Mouse (Mus musculus): ENCODE results near the gene Itga9. TPM values are rescaled to one million over a fixed set of nuclear protein-coding genes. Genes with fewer than 3 reads are reported as not detected.

Gene Itga9
- polyA plus RNA-seq, 1 experiment from 2014 or later, result 10.3 TPM

GRCm38 (mm10) chr9:118623483-118623882 lies 17.0 kb downstream of the Itga9 start:
- H3K9me3 ChIP-seq (replicated peaks; ENCODE audit: control insufficient read depth, low read length), result no peaks in the 10 kb centered on the region
- no peaks in the 10 kb centered on the region for H3K36me3 ChIP-seq (replicated peaks; ENCODE audit: control insufficient read depth, insufficient read depth, low read depth, low read length)
- ATAC-seq (replicated peaks; ENCODE audit: insufficient number of reproducible peaks, low FRiP score, low TSS enrichment, low read depth) (no peak; the same call in 1 of the 2 replicates), DNase-seq (ENCODE audit: low spot score) (peak; percentile 51)
- WGBS, result 44% methylated on average over 9 of the region's 9 CpGs
- peaks cover 4% of the 10 kb centered on the region; the same call in 1 of the 2 replicates for H3K4me1 ChIP-seq (ENCODE audit: control insufficient read depth, insufficient read depth, low read length)
- H3K4me3 ChIP-seq (ENCODE audit: low read depth, low read length), result no peak overlapping the region
- H3K4me2 ChIP-seq (ENCODE audit: low read depth, low read length), result no peak overlapping the region
- H3K9ac ChIP-seq (replicated peaks; ENCODE audit: low read length), result no peak overlapping the region
- peak overlapping the region; percentile 52 for H3K27ac ChIP-seq (replicated peaks; ENCODE audit: low read depth, low read length)
- no peaks in the 10 kb centered on the region for H3K27me3 ChIP-seq (ENCODE audit: control insufficient read depth, insufficient read depth, low read length)

GRCm38 (mm10) chr9:118624146-118624545 lies 17.7 kb downstream of the Itga9 start:
- H3K27ac ChIP-seq (replicated peaks; ENCODE audit: low read depth, low read length), result peak overlapping the region; percentile 52; the same call in 1 of the 2 replicates
- no peak overlapping the region for H3K9ac ChIP-seq (replicated peaks; ENCODE audit: low read length)
- DNase-seq (ENCODE audit: low spot score), result peak; percentile 85
- no peaks in the 10 kb centered on the region for H3K36me3 ChIP-seq (replicated peaks; ENCODE audit: control insufficient read depth, insufficient read depth, low read depth, low read length)
- peaks cover 4% of the 10 kb centered on the region; the same call in 1 of the 2 replicates for H3K4me1 ChIP-seq (ENCODE audit: control insufficient read depth, insufficient read depth, low read length)
- no peak overlapping the region for H3K4me3 ChIP-seq (ENCODE audit: low read depth, low read length)
- ATAC-seq (replicated peaks; ENCODE audit: insufficient number of reproducible peaks, low FRiP score, low TSS enrichment, low read depth), result peak; percentile 20; the same call in 1 of the 2 replicates
- H3K4me2 ChIP-seq (ENCODE audit: low read depth, low read length), result no peak overlapping the region
- no peaks in the 10 kb centered on the region for H3K27me3 ChIP-seq (ENCODE audit: control insufficient read depth, insufficient read depth, low read length)
- WGBS, result 14% methylated on average over 7 of the region's 7 CpGs
- H3K9me3 ChIP-seq (replicated peaks; ENCODE audit: control insufficient read depth, low read length), result no peaks in the 10 kb centered on the region

- WGBS, result 62% methylated on average over 6 of the region's 6 CpGs
- no peaks in the 10 kb centered on the region for H3K27me3 ChIP-seq (ENCODE audit: control insufficient read depth, insufficient read depth, low read length)
- H3K4me3 ChIP-seq (ENCODE audit: low read depth, low read length), result no peak overlapping the region
- no peak for DNase-seq (ENCODE audit: low spot score)
- ATAC-seq (replicated peaks; ENCODE audit: insufficient number of reproducible peaks, low FRiP score, low TSS enrichment, low read depth), result no peak
- H3K27ac ChIP-seq (replicated peaks; ENCODE audit: low read depth, low read length), result no peak overlapping the region
- H3K9me3 ChIP-seq (replicated peaks; ENCODE audit: control insufficient read depth, low read length), result no peaks in the 10 kb centered on the region
- H3K36me3 ChIP-seq (replicated peaks; ENCODE audit: control insufficient read depth, insufficient read depth, low read depth, low read length), result no peaks in the 10 kb centered on the region
- H3K9ac ChIP-seq (replicated peaks; ENCODE audit: low read length), result no peak overlapping the region
- no peaks in the 10 kb centered on the region for H3K4me1 ChIP-seq (ENCODE audit: control insufficient read depth, insufficient read depth, low read length)
- no peak overlapping the region for H3K4me2 ChIP-seq (ENCODE audit: low read depth, low read length)
Observed at GRCm38 (mm10) chr9:118629763-118630379, 23.4 kb downstream of the Itga9 start.

GRCm38 (mm10) chr9:118631775-118632757 lies 25.6 kb downstream of the Itga9 start:
- Histone ChIP-seq H3K4me1 (ENCODE audit: control insufficient read depth, insufficient read depth, low read length) (no peaks in the 10 kb centered on the region), H3K4me3 (ENCODE audit: low read depth, low read length) (no peak overlapping the region), H3K36me3 (replicated peaks; ENCODE audit: control insufficient read depth, insufficient read depth, low read depth, low read length) (no peaks in the 10 kb centered on the region; the same call in 1 of the 2 replicates), H3K27me3 (ENCODE audit: control insufficient read depth, insufficient read depth, low read length) (no peaks in the 10 kb centered on the region), H3K27ac (replicated peaks; ENCODE audit: low read depth, low read length) (no peak overlapping the region), H3K4me2 (ENCODE audit: low read depth, low read length) (no peak overlapping the region), H3K9ac (replicated peaks; ENCODE audit: low read length) (no peak overlapping the region), H3K9me3 (replicated peaks; ENCODE audit: control insufficient read depth, low read length) (no peaks in the 10 kb centered on the region)
- no peak for DNase-seq (ENCODE audit: low spot score)
- no peak for ATAC-seq (replicated peaks; ENCODE audit: insufficient number of reproducible peaks, low FRiP score, low TSS enrichment, low read depth)
- 86% methylated on average over 6 of the region's 6 CpGs for WGBS

- H3K27me3 ChIP-seq (ENCODE audit: control insufficient read depth, insufficient read depth, low read length), result no peaks in the 10 kb centered on the region
- H3K4me3 ChIP-seq (ENCODE audit: low read depth, low read length), result no peak overlapping the region
- ATAC-seq (replicated peaks; ENCODE audit: insufficient number of reproducible peaks, low FRiP score, low TSS enrichment, low read depth), result no peak
- H3K36me3 ChIP-seq (replicated peaks; ENCODE audit: control insufficient read depth, insufficient read depth, low read depth, low read length), result no peaks in the 10 kb centered on the region; the same call in 1 of the 2 replicates
- DNase-seq (ENCODE audit: low spot score), result no peak
- H3K9ac ChIP-seq (replicated peaks; ENCODE audit: low read length), result no peak overlapping the region
- H3K9me3 ChIP-seq (replicated peaks; ENCODE audit: control insufficient read depth, low read length), result no peaks in the 10 kb centered on the region
- H3K27ac ChIP-seq (replicated peaks; ENCODE audit: low read depth, low read length), result no peak overlapping the region
- no peaks in the 10 kb centered on the region for H3K4me1 ChIP-seq (ENCODE audit: control insufficient read depth, insufficient read depth, low read length)
- H3K4me2 ChIP-seq (ENCODE audit: low read depth, low read length), result no peak overlapping the region
- 82% methylated on average over 14 of the region's 14 CpGs for WGBS
Observed at GRCm38 (mm10) chr9:118632758-118633143, 26.3 kb downstream of the Itga9 start.

GRCm38 (mm10) chr9:118638642-118639210 lies 32.2 kb downstream of the Itga9 start:
- Histone ChIP-seq H3K4me2 (ENCODE audit: low read depth, low read length) (no peak overlapping the region), H3K4me1 (ENCODE audit: control insufficient read depth, insufficient read depth, low read length) (no peaks in the 10 kb centered on the region), H3K9me3 (replicated peaks; ENCODE audit: control insufficient read depth, low read length) (no peaks in the 10 kb centered on the region), H3K27ac (replicated peaks; ENCODE audit: low read depth, low read length) (no peak overlapping the region), H3K4me3 (ENCODE audit: low read depth, low read length) (no peak overlapping the region), H3K27me3 (ENCODE audit: control insufficient read depth, insufficient read depth, low read length) (no peaks in the 10 kb centered on the region), H3K9ac (replicated peaks; ENCODE audit: low read length) (no peak overlapping the region), H3K36me3 (replicated peaks; ENCODE audit: control insufficient read depth, insufficient read depth, low read depth, low read length) (no peaks in the 10 kb centered on the region; the same call in 1 of the 2 replicates)
- 88% methylated on average over 5 of the region's 5 CpGs for WGBS
- no peak for ATAC-seq (replicated peaks; ENCODE audit: insufficient number of reproducible peaks, low FRiP score, low TSS enrichment, low read depth)
- no peak for DNase-seq (ENCODE audit: low spot score)

- H3K27ac ChIP-seq (replicated peaks; ENCODE audit: low read depth, low read length), result no peak overlapping the region
- H3K27me3 ChIP-seq (ENCODE audit: control insufficient read depth, insufficient read depth, low read length), result no peaks in the 10 kb centered on the region
- no peak overlapping the region for H3K9ac ChIP-seq (replicated peaks; ENCODE audit: low read length)
- WGBS, result 89% methylated on average over 17 of the region's 17 CpGs
- no peak overlapping the region for H3K4me3 ChIP-seq (ENCODE audit: low read depth, low read length)
- DNase-seq (ENCODE audit: low spot score) (no peak), ATAC-seq (replicated peaks; ENCODE audit: insufficient number of reproducible peaks, low FRiP score, low TSS enrichment, low read depth) (no peak)
- no peak overlapping the region for H3K4me2 ChIP-seq (ENCODE audit: low read depth, low read length)
- no peaks in the 10 kb centered on the region for H3K9me3 ChIP-seq (replicated peaks; ENCODE audit: control insufficient read depth, low read length)
- H3K36me3 ChIP-seq (replicated peaks; ENCODE audit: control insufficient read depth, insufficient read depth, low read depth, low read length), result no peaks in the 10 kb centered on the region; the same call in 1 of the 2 replicates
- H3K4me1 ChIP-seq (ENCODE audit: control insufficient read depth, insufficient read depth, low read length), result no peaks in the 10 kb centered on the region
Observed at GRCm38 (mm10) chr9:118645698-118646355, 39.3 kb downstream of the Itga9 start.
